Mouse (Mus musculus) hindbrain, embryonic 12.5 days (tissue): ENCODE results near the gene Cox6a1. TPM values are rescaled to one million over a fixed set of nuclear protein-coding genes. Genes with fewer than 3 reads are reported as not detected.

Experiments used
- polyA plus RNA-seq: library from polyadenylated mRNA; unstranded; fragments of >200 nt; fragmentation: Nextera tagmentation; extraction: Ambion mirVana; gene quantifications from 2 replicates; pipeline ENCODE4 v1.2.1, GENCODE M21; 2016

The Cox6a1 gene
- polyA plus RNA-seq, 1 experiment from 2014 or later, result 823 TPM

Other genes starting within 250 kb of the Cox6a1 start
- gene Acads, start 229.6 kb downstream of the Cox6a1 start, polyA plus RNA-seq, result 38.7 and 41.9 TPM in 2 replicates
- 57.5 and 62.0 TPM in 2 replicates for gene Unc119b, start 214.0 kb downstream of the Cox6a1 start, polyA plus RNA-seq
- 65.0 and 72.9 TPM in 2 replicates for gene Mlec, start 190.8 kb downstream of the Cox6a1 start, polyA plus RNA-seq
- 10.3 and 10.5 TPM in 2 replicates for gene Cabp1, start 154.6 kb downstream of the Cox6a1 start, polyA plus RNA-seq
- 78.6 and 90.5 TPM in 2 replicates for gene Pop5, start 113.1 kb downstream of the Cox6a1 start, polyA plus RNA-seq
- 197 and 202 TPM in 2 replicates for gene Rnf10, start 76.1 kb downstream of the Cox6a1 start, polyA plus RNA-seq
- gene Coq5, start 69.3 kb downstream of the Cox6a1 start, polyA plus RNA-seq, result 48.1 and 51.3 TPM in 2 replicates
- gene Dynll1, start 48.0 kb downstream of the Cox6a1 start, polyA plus RNA-seq, result 1,295 and 1,383 TPM in 2 replicates
- gene Srsf9, start 21.8 kb downstream of the Cox6a1 start, polyA plus RNA-seq, result 306 and 309 TPM in 2 replicates
- 31.6 and 38.6 TPM in 2 replicates for gene Gatc, start 7.8 kb downstream of the Cox6a1 start, polyA plus RNA-seq
- 49.5 and 54.5 TPM in 2 replicates for gene Triap1, start 7.8 kb downstream of the Cox6a1 start, polyA plus RNA-seq
- gene Msi1, start 80.6 kb upstream of the Cox6a1 start, polyA plus RNA-seq, result 128 and 131 TPM in 2 replicates
- not detected in 2 replicates for gene Pla2g1b, start 117.3 kb upstream of the Cox6a1 start, polyA plus RNA-seq
- gene Sirt4, start 135.7 kb upstream of the Cox6a1 start, polyA plus RNA-seq, result 23.1 and 24.7 TPM in 2 replicates
- 34.0 and 39.2 TPM in 2 replicates for gene Pxn, start 157.7 kb upstream of the Cox6a1 start, polyA plus RNA-seq
- 819 and 900 TPM in 2 replicates for gene Rplp0, start 210.5 kb upstream of the Cox6a1 start, polyA plus RNA-seq
- gene Gcn1l1, start 216.3 kb upstream of the Cox6a1 start, polyA plus RNA-seq, result 57.6 and 62.5 TPM in 2 replicates